Mouse (Mus musculus): ENCODE data around the gene Ifi47.

The Ifi47 gene

DNA sequence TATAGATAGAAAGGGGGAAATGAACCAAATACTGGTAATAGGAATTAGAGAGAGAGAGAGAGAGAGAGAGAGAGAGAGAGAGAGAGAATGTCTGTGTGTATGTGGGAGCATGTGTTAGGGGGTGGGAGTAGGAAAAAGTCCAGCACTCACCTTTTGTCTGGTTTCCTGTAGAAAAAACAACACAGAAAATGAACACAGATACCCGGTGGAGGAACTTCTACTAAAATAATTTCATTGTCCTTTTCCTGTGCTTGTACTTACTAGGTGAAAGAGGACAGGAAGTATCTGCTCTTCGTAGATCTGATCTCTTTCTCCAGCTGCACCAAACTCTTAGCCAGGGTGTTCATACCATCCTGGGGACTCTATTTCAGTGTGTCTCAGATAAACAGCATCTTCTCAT lies 37.8 kb downstream of the Ifi47 start:
- POLR2A ChIA-PET: no interaction called here
- CTCF ChIA-PET: interaction anchor here in 1 of 4 experiments (0.6 kb wide), 1 partner anchor 545 kb away, joined by 4 read pairs; no protein-coding TSS in a partner anchor

GRCm38 (mm10) chr11:49114774-49115173 lies 38.4 kb downstream of the Ifi47 start, which contains the start of gene Olfr1396:
TSS of gene Olfr1396 (minus strand) at chr11:49114874.
- POLR2A ChIA-PET: no interaction called here
- CTCF ChIA-PET: interaction anchor here in 1 of 4 experiments (0.6 kb wide), 1 partner anchor 544 kb away, joined by 4 read pairs; no protein-coding TSS in a partner anchor

GRCm38 (mm10) chr11:49119635-49120034 lies 43.2 kb downstream of the Ifi47 start:
- ChIA-PET POLR2A (interaction anchor here in 1 of 4 experiments (0.6 kb wide), 1 partner anchor 321 kb away, joined by 3 read pairs; no protein-coding TSS in a partner anchor), CTCF (no interaction called here)

GRCm38 (mm10) chr11:49124169-49124568 lies 47.8 kb downstream of the Ifi47 start:
- ChIA-PET CTCF (no interaction called here), POLR2A (no interaction called here)

GRCm38 (mm10) chr11:49141974-49142373 lies 65.6 kb downstream of the Ifi47 start, which contains the start of gene Olfr1395:
TSS of gene Olfr1395 (plus strand) at chr11:49142274.
- POLR2A ChIA-PET: interaction anchor here in 1 of 4 experiments (0.6 kb wide), 1 partner anchor 60 kb away, joined by 4 read pairs; no protein-coding TSS in a partner anchor

More at GRCm38 (mm10) chr11:49141974-49142373, 65.6 kb downstream of the Ifi47 start, which contains the start of gene Olfr1395:
- CTCF ChIA-PET: no interaction called here
